Mouse (Mus musculus) megakaryocyte, adult 5-6 weeks (primary cell): Measurements from ENCODE around the gene Vmn1r64. TPM values are rescaled to one million over a fixed set of nuclear protein-coding genes. Genes with fewer than 3 reads are reported as not detected.
"Not testable (repeated sequence)": the region's sequence is repeated elsewhere in the genome, so short reads cannot be mapped to it uniquely, and the experiment has no call there.

ENCODE experiments used
- ATAC-seq: 2 replicates; pipeline ENCODE4 v1.8.0; 2016; ENCODE audit warnings: mild to moderate bottlenecking, inconsistent platforms; ENCODE audit not compliant: poor library complexity, severe bottlenecking
- total RNA-seq, 2 experiments: library from RNA; stranded (forward) in 1 of 2; stranded (reverse) in 1 of 2; fragments of 153-499, 151-499 nt in 1 of 2; fragments of 221-1000, 200-1000 nt in 1 of 2; gene quantifications; 2 replicates each; pipeline versions ENCODE4 v1.2.3 to v1.2.4; 2015 to 2017

Gene Vmn1r64
- not detected in 2 replicates for total RNA-seq (2015)
- not detected in 2 replicates for total RNA-seq (2017)

DNA sequence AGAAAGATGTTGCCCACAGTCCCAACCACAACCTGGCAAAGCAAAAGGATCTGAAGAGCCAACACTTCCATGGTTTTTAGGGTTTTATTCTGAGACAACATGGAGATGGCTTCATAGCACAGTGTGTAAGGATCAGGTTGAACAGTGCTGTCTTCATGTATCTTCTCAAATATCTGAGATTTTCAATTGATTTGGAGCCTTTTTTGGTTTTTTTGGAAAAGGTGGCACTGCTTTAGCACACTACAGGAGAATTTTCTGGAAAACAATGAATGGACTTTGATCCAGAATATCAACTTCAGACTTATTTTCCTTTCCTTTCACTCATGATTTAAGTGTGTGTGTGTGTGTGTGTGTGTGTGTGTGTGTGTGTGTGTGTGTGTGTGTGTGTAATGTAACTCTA is at the start of gene Vmn1r64:
TSS of gene Vmn1r64 (minus strand) at position 101 of the 400 bp plus-strand sequence.
- ATAC-seq, result no peak

DNA sequence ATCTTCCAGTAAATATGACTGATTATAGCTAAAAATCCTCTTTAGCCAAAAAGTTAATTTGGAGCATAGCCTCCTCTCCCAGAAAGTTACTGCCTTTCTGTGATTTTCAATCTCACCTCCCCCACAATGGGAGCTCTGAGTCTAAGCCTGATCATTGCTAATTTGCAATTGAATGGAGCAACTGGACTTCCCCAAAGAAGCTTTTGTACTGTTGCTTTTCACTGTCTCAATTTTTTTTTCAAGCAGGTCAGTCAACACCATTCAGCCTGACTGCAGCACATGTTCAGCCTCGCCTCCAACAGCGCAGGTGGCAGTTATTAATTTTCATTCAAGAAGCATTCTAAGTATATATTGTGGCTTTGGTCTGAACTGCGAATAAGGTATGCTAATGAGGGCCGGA is 14.9 kb upstream of the Vmn1r64 start:
- ATAC-seq, result no peak

DNA sequence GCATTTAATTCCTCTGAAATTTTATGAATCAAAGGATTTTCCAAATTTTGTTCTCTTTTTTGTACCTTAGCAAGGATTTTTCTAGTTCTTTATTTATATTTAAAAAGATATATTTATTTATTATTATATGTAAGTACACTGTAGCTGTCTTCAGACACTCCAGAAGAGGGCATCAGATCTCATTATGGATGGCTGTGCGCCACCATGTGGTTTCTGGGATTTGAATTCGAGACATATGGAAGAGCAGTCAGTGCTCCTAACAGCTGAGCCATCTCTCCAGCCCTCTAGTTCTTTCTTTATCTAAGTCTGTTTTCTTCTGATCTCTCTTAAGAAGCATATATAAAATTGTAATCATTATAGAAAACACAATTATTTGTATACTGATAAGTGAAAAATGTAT is 12.9 kb upstream of the Vmn1r64 start:
- not testable (repeated sequence) for ATAC-seq

Other genes starting within 250 kb of the Vmn1r64 start
- not detected in 2 replicates for gene Vmn1r62, start 210.9 kb downstream of the Vmn1r64 start, total RNA-seq (2015)
- not detected in 2 replicates for gene Vmn1r62, start 210.9 kb downstream of the Vmn1r64 start, total RNA-seq (2017)
- gene Vmn1r63, start 79.1 kb downstream of the Vmn1r64 start, total RNA-seq (2015), result not detected in 2 replicates
- not detected in 2 replicates for gene Vmn1r63, start 79.1 kb downstream of the Vmn1r64 start, total RNA-seq (2017)
- gene Vmn1r65, start 126.5 kb upstream of the Vmn1r64 start, total RNA-seq (2015), result not detected in 2 replicates
- gene Vmn1r65, start 126.5 kb upstream of the Vmn1r64 start, total RNA-seq (2017), result not detected in 2 replicates
- gene Nlrp4c, start 160.6 kb upstream of the Vmn1r64 start, total RNA-seq (2015), result not detected in 2 replicates
- gene Nlrp4c, start 160.6 kb upstream of the Vmn1r64 start, total RNA-seq (2017), result not detected in 2 replicates